Mouse (Mus musculus): Measurements from ENCODE around the gene Ulk3.

Gene Ulk3

DNA sequence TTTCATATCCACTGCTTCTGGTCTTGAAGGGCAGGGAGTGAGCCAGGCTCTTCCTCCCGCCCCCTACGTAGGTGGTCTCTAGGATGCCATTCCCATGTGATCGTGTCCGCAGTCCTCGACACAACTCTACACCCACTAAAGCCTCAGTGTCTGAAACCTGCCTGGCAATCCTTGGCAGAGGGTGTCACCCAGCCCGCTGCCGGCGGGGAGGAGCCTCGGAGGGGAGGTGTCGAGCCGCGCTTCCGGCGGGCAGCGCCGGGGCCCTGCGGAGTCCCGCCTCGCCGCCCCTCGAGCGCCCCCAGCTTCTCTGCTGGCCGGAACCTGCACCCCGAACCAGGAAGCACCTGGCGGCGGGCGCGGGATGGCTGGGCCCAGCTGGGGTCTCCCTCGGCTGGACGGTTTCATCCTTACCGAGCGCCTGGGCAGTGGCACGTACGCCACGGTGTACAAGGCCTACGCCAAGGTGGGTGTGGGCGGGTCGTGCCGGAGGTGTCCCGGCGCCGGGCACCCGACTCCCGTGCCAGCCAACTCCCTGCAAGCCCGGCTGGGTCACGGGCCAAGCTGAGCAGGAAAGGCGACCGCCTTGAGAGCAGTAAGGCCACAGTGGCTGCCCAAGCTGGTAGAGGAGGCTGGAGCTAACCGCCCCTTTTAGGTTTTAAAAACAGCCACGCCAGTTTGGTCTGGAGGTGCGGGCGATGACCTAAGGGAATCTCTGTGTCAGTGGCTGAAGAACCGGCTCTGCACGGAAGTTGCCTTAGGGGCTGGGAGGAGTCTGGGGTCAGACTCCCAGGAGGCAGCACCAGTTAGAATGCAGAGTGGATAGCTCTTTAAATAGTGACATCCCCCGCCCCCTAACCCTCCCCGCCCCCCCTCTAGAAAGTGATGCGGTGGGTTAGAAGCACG lies at the start of gene Ulk3:
Gene Ulk3, plus strand, starts transcription at position 229 of the 903 bp plus-strand sequence.
- DNase-seq (ENCODE audit: low spot score): peak; percentile 82

- no peak for DNase-seq (ENCODE audit: low spot score)
Observed at GRCm38 (mm10) chr9:57539550-57539949, 49.7 kb upstream of the Ulk3 start.

DNA sequence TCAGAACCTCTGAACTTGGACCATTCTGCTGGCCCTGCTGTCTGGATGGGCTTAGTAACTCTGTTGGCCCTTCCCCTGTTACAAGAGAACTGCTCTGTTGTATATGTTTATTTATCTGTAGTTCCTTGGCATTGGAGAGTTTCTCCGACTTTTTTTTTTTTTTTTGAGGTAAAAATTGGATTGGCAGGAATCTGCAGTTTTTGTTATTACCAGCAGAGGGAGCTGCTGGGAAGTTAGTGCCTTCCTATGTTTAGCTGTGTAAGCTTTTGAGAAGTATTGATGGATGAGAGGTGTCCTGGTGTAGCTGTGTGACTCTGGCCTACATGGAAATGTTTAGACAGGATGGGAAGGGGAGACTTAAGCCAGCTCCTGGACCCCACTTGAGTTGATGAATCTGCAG lies 47.9 kb upstream of the Ulk3 start:
- no peak for DNase-seq (ENCODE audit: low spot score)

DNA sequence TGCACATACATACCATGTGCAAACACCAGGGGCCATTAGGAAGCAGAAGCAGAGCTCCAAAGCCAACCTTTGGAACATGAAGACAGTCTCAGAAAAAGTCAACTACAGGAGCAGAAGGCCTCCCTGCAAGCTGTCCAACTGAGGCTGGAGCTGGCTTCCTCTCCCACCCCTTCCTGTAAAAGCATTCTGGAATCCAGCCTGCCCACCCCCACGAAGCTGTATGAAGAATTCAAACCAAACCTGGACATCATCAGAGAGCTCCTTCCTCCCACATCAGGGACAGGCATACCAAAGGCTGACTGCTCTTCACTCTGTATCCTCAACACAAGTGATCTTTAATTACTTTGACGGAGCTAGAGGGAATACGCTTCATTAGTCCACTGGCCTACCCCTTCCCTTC lies 45.3 kb upstream of the Ulk3 start:
- no peak for DNase-seq (ENCODE audit: low spot score)

GRCm38 (mm10) chr9:57547287-57547686 lies 42.0 kb upstream of the Ulk3 start:
- peak; percentile 90 for DNase-seq (ENCODE audit: low spot score)

GRCm38 (mm10) chr9:57547869-57548268 lies 41.4 kb upstream of the Ulk3 start:
- no peak for DNase-seq (ENCODE audit: low spot score)

DNA sequence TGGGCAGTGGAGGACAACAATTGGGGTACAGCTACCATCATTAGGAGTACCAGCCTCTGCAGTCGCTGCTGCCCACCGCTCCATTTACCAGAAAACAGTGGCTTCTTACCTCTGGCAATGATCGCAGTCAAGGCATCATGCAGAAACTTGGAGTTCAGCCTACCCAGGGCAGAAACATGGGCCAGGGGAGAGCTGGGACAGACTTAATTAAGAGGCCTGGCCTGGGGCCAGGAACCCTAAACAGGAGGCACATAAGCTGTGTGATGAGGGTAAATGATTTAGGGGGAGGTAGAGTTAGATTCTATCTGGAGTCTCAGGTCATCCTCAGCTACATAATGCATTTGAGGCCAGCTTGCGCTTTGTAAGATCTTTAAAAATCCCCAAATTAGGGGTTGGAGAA lies 40.1 kb upstream of the Ulk3 start:
- no peak for DNase-seq (ENCODE audit: low spot score)

- DNase-seq (ENCODE audit: low spot score): no peak
Observed at GRCm38 (mm10) chr9:57550126-57550862, 39.0 kb upstream of the Ulk3 start.

DNA sequence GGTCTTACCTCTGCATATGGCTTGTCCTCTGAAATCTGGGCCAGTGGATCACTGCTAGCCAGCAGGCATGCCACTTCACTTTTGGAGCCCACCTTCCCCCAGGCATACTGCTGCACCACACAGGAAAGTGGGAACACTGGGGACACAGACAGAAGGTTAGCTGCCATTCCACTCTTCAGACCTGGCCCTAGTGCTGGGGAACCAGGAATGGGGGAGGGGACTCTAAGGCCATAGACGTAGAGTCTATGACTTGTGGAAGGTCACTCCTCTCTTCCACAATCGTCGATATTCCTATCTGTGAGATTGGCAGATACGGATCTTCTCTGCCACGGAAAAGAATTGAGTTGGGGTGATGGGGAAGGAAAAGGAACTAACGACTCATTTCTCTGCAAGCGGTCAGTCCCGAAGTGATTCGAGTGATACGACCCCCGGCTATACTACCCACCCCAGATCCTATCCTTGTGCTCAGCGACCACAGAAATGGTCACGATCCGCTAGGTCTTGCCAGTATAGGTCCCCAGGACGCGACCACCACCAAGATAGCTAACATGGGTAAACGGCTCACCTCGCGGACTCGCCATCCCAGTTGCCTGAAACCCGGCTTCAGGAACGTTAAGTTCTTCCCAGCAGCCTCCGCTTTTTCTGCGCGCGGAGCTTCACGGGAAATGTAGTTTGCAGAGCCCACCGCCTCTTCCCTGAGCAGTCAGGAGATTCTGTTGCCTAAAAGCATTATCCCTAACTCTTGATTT lies 36.9 kb upstream of the Ulk3 start, which contains the start of gene Mpi:
Gene Mpi, minus strand, starts transcription at position 625 of the 749 bp plus-strand sequence.
- peak; percentile 79 for DNase-seq (ENCODE audit: low spot score)

- DNase-seq (ENCODE audit: low spot score): no peak
Observed at GRCm38 (mm10) chr9:57553119-57553518, 36.1 kb upstream of the Ulk3 start.

DNA sequence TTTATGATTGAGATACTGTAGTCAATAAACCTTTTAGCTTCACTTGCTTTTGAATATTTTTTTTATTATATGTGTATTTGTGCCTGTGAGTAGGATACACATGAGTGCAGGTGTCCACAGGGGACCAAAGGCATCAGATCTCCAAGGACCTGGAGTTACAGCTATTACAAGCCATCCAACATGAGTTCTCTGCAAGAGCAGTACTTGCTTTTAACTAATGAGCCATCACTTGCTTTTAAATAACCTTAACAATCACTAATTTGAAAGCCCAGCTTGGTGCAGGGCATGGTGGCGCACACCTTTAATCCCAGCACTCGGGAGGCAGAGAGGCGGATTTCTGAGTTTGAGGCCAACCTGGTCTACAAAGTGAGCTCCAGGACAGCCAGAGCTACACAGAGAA lies 34.5 kb upstream of the Ulk3 start:
- DNase-seq (ENCODE audit: low spot score): no peak

DNA sequence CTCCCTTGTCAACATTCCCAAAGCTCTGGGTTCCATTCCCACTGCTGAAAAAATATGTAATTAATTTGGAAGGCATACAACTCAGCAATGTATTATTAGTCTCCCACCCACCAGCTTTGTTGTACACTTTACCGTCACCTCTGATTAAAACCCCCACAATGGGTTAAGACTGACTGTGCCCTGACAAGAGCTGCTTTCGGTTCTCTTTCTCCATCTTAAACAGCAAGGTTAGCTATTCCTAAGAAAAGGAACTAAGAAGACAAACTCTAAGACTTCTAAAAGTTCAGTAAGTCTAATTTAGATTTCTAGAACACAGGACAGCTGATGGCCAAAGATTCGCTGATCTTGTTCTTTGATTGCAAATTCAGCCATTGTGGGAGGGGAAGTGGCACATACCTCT lies 32.0 kb upstream of the Ulk3 start:
- no peak for DNase-seq (ENCODE audit: low spot score)

DNA sequence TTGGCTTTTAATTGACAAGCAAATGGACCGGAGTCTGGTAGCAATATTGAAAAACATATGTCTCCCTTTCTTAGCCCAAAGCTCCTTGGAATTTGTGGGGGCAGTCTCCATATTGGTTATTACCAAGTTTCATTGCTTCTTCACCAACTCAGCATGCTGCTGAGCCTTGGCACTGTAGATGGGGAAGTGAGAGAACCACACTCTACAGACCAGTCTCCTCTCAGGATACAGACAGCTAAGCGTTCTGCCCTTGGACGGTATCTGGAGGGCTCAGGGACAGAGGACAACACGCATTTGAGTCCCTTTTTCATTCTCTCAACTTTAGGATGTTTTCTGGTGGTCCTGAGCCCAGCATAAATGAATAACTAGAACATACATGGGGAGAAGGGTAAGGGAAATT lies 30.6 kb upstream of the Ulk3 start:
- no peak for DNase-seq (ENCODE audit: low spot score)

GRCm38 (mm10) chr9:57559568-57559967 lies 29.7 kb upstream of the Ulk3 start:
- DNase-seq (ENCODE audit: low spot score): no peak

- no peak for DNase-seq (ENCODE audit: low spot score)
Observed at GRCm38 (mm10) chr9:57560263-57560662, 29.0 kb upstream of the Ulk3 start.

DNA sequence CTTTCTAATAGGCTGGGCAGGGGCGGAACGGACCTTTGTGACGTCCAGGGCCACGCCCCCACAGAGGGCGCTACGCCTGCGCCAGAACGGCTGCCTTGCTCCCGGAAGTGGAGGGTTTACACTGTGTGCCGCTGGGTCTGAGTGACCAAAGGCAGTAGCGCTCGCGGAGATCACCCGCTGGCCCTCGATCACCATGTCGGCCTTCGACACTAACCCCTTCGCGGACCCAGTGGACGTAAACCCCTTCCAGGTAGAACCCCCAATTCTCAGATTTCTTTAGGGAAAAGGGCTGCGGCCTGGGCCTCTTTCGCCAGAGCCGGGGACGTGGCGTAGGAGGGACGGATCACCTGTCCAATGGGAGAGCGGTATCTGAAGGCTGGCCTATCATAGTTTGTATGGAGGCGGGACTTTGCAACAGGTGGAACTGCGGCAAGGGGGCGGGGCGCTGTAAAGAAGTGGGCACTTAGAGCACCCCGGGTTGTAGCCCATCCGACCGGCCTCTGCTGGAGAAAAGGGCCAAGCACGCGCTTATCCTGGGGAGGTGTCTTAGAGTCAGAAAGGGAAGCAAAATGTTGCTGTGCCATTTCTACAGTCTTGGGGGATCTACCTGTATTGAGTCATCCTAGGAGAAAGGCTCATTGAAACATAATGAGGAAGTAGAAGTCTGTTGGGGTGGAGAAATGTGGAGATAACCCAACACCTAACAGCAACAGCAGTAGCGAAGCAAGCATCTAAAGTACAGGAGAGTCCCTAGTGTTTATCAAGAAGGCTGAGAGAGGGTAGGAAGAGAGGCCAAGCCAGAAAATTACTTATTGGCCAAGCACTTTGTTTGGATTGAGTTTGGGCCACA lies 28.2 kb upstream of the Ulk3 start, which contains the start of gene Scamp2:
Gene Scamp2, plus strand, starts transcription at position 83 of the 850 bp plus-strand sequence.
- DNase-seq (ENCODE audit: low spot score): peak; percentile 93

- DNase-seq (ENCODE audit: low spot score): no peak
Observed at GRCm38 (mm10) chr9:57561711-57562099, 27.5 kb upstream of the Ulk3 start.

DNA sequence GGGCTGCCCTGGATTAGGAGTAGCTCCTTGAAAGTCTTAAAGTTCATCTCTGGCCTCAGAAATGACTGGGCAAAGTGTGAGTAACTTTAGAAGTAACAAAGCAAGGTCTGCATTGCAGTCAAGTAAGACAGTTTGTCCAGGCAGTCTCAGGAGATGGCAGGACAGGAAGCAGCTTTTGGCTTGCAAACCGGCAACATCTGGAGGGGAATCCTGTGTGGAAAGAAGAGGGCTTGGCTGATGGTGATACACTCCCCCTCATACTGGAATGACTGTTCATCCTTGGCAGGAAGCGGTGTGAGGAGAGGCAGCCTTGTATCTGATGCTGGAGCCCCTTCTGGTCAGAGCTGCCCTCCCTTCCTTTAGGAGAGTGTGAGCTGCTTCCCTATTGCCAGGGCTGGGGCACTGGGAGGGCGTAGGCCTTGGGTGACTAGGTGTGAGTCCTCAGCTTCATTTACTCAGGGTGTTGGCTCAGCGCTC lies 26.3 kb upstream of the Ulk3 start:
- DNase-seq (ENCODE audit: low spot score): peak; percentile 66

- no peak for DNase-seq (ENCODE audit: low spot score)
Observed at GRCm38 (mm10) chr9:57564609-57565008, 24.6 kb upstream of the Ulk3 start.

GRCm38 (mm10) chr9:57565741-57566221 lies 23.5 kb upstream of the Ulk3 start:
- DNase-seq (ENCODE audit: low spot score): peak; percentile 46

DNA sequence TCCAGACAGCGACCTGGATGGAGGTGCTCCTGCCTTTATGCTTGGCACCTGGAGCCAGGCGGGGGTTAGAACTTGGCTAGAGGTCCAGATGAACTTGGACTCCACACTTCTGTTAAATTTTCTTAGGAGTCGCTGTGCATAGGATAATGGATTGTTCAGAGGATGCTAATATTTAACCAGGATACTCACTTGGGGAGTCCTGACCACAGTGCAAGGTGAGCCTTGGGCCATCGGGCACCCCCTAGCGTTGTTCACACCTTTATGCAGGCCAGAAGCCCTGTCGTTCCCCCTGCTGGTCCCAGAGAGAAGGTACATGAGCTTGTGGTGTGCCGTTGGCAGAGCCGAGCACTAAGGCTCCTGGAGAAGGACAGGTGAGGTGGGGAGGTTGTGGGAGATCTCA lies 22.4 kb upstream of the Ulk3 start:
- DNase-seq (ENCODE audit: low spot score): no peak

All from testis, postnatal 14 days (tissue).